Mouse (Mus musculus) layer of hippocampus, postnatal 14 days (tissue): Measurements from ENCODE around the gene Commd7. TPM values are rescaled to one million over a fixed set of nuclear protein-coding genes. Genes with fewer than 3 reads are reported as not detected.
"Not testable (repeated sequence)": the region's sequence is repeated elsewhere in the genome, so short reads cannot be mapped to it uniquely, and the experiment has no call there.

ENCODE experiments used
- DNase-seq, 2 experiments: peaks; one replicate each; pipeline ENCODE4 v3.0.0; 2021 to 2022; ENCODE audit warnings: low spot score in 2 of 2, mixed read lengths in 1 of 2
- long read RNA-seq, 2 experiments: library from polyadenylated mRNA; stranded (forward); transcript quantifications; one replicate each; pipeline ENCODE4 v2.0.0; 2021
- total RNA-seq, 2 experiments: library from RNA; stranded (reverse); gene quantifications; 2 replicates each; pipeline ENCODE4 v1.2.3; 2021

The Commd7 gene
- total RNA-seq = 10 to 100 TPM; 25.3 to 27.8 TPM
- long read RNA-seq, experiment 1, transcript Commd7-201 (9 exons, 3,210 nt) = major isoform, 19 of 20 reads
- long read RNA-seq, experiment 1, partial matches to known transcripts = 0 of 20 reads
- long read RNA-seq, experiment 1, other reads (novel, unspliced or antisense) = 0 of 20 reads
- long read RNA-seq, experiment 2, transcript Commd7-201 (9 exons, 3,210 nt) = major isoform, 17 of 21 reads
- long read RNA-seq, experiment 2, partial matches to known transcripts = 0 of 21 reads
- long read RNA-seq, experiment 2, other reads (novel, unspliced or antisense) = 1 of 21 reads

- DNase-seq = peak; percentile 76 to 87
Observed at GRCm38 (mm10) chr2:153631976-153632870, at the start of gene Commd7. TSS of gene Commd7 (minus strand) at chr2:153632781.

GRCm38 (mm10) chr2:153679959-153680358 lies 47.4 kb upstream of the Commd7 start:
- DNase-seq = no peak

- no peak for DNase-seq
Observed at GRCm38 (mm10) chr2:153677550-153677949, 45.0 kb upstream of the Commd7 start.

GRCm38 (mm10) chr2:153676944-153677343 lies 44.4 kb upstream of the Commd7 start:
- no peak for DNase-seq

- not testable (repeated sequence) for DNase-seq
Observed at GRCm38 (mm10) chr2:153675364-153675763, 42.8 kb upstream of the Commd7 start.

- DNase-seq = no peak
Observed at GRCm38 (mm10) chr2:153672619-153673018, 40.0 kb upstream of the Commd7 start.

- peak in 1 of 2 experiments; percentile 15 for DNase-seq
Observed at GRCm38 (mm10) chr2:153670111-153670510, 37.5 kb upstream of the Commd7 start.

- DNase-seq = peak; percentile 40 to 82
Observed at GRCm38 (mm10) chr2:153668754-153669376, 36.3 kb upstream of the Commd7 start.

GRCm38 (mm10) chr2:153665401-153665800 lies 32.8 kb upstream of the Commd7 start:
- no peak for DNase-seq

GRCm38 (mm10) chr2:153660616-153661015 lies 28.0 kb upstream of the Commd7 start:
- no peak for DNase-seq

- not testable (repeated sequence) for DNase-seq
Observed at GRCm38 (mm10) chr2:153657659-153658058, 25.1 kb upstream of the Commd7 start.

GRCm38 (mm10) chr2:153651681-153652080 lies 19.1 kb upstream of the Commd7 start:
- no peak for DNase-seq

- no peak for DNase-seq
Observed at GRCm38 (mm10) chr2:153650014-153650687, 17.6 kb upstream of the Commd7 start.

- DNase-seq = peak; percentile 27 to 52
Observed at GRCm38 (mm10) chr2:153649298-153650013, 16.9 kb upstream of the Commd7 start, which contains the start of gene Dnmt3b. TSS of gene Dnmt3b (plus strand) at chr2:153649450.

- no peak for DNase-seq
Observed at GRCm38 (mm10) chr2:153648773-153649297, 16.3 kb upstream of the Commd7 start.

- no peak for DNase-seq
Observed at GRCm38 (mm10) chr2:153642999-153643398, 10.4 kb upstream of the Commd7 start.

GRCm38 (mm10) chr2:153642496-153642895 lies 9.9 kb upstream of the Commd7 start:
- DNase-seq = no peak

GRCm38 (mm10) chr2:153638977-153639680 lies 6.5 kb upstream of the Commd7 start:
- no peak for DNase-seq

- DNase-seq = no peak
Observed at GRCm38 (mm10) chr2:153633259-153633658, 678 bp upstream of the Commd7 start.

GRCm38 (mm10) chr2:153632871-153633226 lies 268 bp upstream of the Commd7 start:
- DNase-seq = no peak
